Mouse (Mus musculus) thymus, postnatal 0 days (tissue): ENCODE measurements around the gene Sbk2. TPM values are rescaled to one million over a fixed set of nuclear protein-coding genes. Genes with fewer than 3 reads are reported as not detected.

Experiments used
- polyA plus RNA-seq: library from polyadenylated mRNA; unstranded; fragments of >200 nt; fragmentation: Nextera tagmentation; extraction: Ambion mirVana; gene quantifications from 2 replicates; pipeline ENCODE4 v1.2.1, GENCODE M21; 2015

Gene Sbk2
- polyA plus RNA-seq, 1 experiment from 2014 or later = 0.21 TPM

Other genes starting within 250 kb of the Sbk2 start
- 0.82 and 1.4 TPM in 2 replicates for gene Tmem150b, start 239.2 kb downstream of the Sbk2 start, polyA plus RNA-seq
- gene Kmt5c, start 224.3 kb downstream of the Sbk2 start, polyA plus RNA-seq = 44.1 and 44.2 TPM in 2 replicates
- 37.9 TPM in 2 replicates for gene Cox6b2, start 211.3 kb downstream of the Sbk2 start, polyA plus RNA-seq
- gene Fam71e2, start 193.1 kb downstream of the Sbk2 start, polyA plus RNA-seq = not detected in 2 replicates
- gene Il11, start 181.5 kb downstream of the Sbk2 start, polyA plus RNA-seq = 0.13 and 0.30 TPM in 2 replicates
- 0.23 TPM in 1 of 2 replicates, not detected in the other for gene Tmem190, start 181.5 kb downstream of the Sbk2 start, polyA plus RNA-seq
- 9.6 and 11.7 TPM in 2 replicates for gene Tmem238, start 174.8 kb downstream of the Sbk2 start, polyA plus RNA-seq
- 546 and 590 TPM in 2 replicates for gene Rpl28, start 171.5 kb downstream of the Sbk2 start, polyA plus RNA-seq
- gene Ube2s, start 151.8 kb downstream of the Sbk2 start, polyA plus RNA-seq = 413 and 414 TPM in 2 replicates
- not detected in 2 replicates for gene Shisa7, start 119.7 kb downstream of the Sbk2 start, polyA plus RNA-seq
- gene Isoc2b, start 94.1 kb downstream of the Sbk2 start, polyA plus RNA-seq = 19.9 and 22.0 TPM in 2 replicates
- 0.72 and 0.81 TPM in 2 replicates for gene Isoc2a, start 87.3 kb downstream of the Sbk2 start, polyA plus RNA-seq
- 0.10 TPM in 2 replicates for gene Gm36210, start 57.9 kb downstream of the Sbk2 start, polyA plus RNA-seq
- gene Zfp628, start 49.2 kb downstream of the Sbk2 start, polyA plus RNA-seq = 2.7 and 3.1 TPM in 2 replicates
- 0.22 and 0.60 TPM in 2 replicates for gene Nat14, start 42.4 kb downstream of the Sbk2 start, polyA plus RNA-seq
- gene Ssc5d, start 38.6 kb downstream of the Sbk2 start, polyA plus RNA-seq = 0.07 and 0.19 TPM in 2 replicates
- not detected in 2 replicates for gene Sbk3, start 6.8 kb upstream of the Sbk2 start, polyA plus RNA-seq
- 18.7 and 22.3 TPM in 2 replicates for gene Zfp579, start 31.8 kb upstream of the Sbk2 start, polyA plus RNA-seq
- 14.9 and 18.2 TPM in 2 replicates for gene Zfp524, start 50.0 kb upstream of the Sbk2 start, polyA plus RNA-seq
- 32.3 and 33.5 TPM in 2 replicates for gene Fiz1, start 50.3 kb upstream of the Sbk2 start, polyA plus RNA-seq
- gene Gm44973, start 51.1 kb upstream of the Sbk2 start, polyA plus RNA-seq = 2.9 and 5.4 TPM in 2 replicates
- gene Zfp865, start 56.0 kb upstream of the Sbk2 start, polyA plus RNA-seq = 5.1 and 5.9 TPM in 2 replicates
- 0.27 TPM in 1 of 2 replicates, not detected in the other for gene Ccdc106, start 56.1 kb upstream of the Sbk2 start, polyA plus RNA-seq
- gene 4632433K11Rik, start 69.7 kb upstream of the Sbk2 start, polyA plus RNA-seq = not detected in 2 replicates
- 3.8 and 4.4 TPM in 2 replicates for gene Zfp784, start 74.0 kb upstream of the Sbk2 start, polyA plus RNA-seq
- gene Zfp580, start 87.1 kb upstream of the Sbk2 start, polyA plus RNA-seq = 15.2 and 15.4 TPM in 2 replicates
- gene U2af2, start 97.7 kb upstream of the Sbk2 start, polyA plus RNA-seq = 131 and 138 TPM in 2 replicates
- gene Epn1, start 115.8 kb upstream of the Sbk2 start, polyA plus RNA-seq = 42.6 and 44.8 TPM in 2 replicates
- gene Rfpl4, start 152.5 kb upstream of the Sbk2 start, polyA plus RNA-seq = not detected in 2 replicates
- gene Rasl2-9, start 161.5 kb upstream of the Sbk2 start, polyA plus RNA-seq = 0.13 and 0.40 TPM in 2 replicates
- gene Vmn1r55, start 185.3 kb upstream of the Sbk2 start, polyA plus RNA-seq = not detected in 2 replicates
- gene Vmn1r56, start 232.3 kb upstream of the Sbk2 start, polyA plus RNA-seq = not detected in 2 replicates